In genomic region chr17:27791556-27791955, GRCm38 (mm10) we compare ENCODE assay signal across 18 mouse cellular contexts. TPM values are rescaled to one million over a fixed set of nuclear protein-coding genes. Genes with fewer than 3 reads are reported as not detected.
A peak's percentile ranks its signal among the peaks of the same experiment; 100 is the strongest.
DNase-seq lines count a peak whose midpoint lies in the region; ATAC-seq and TF ChIP-seq lines count a peak whose summit lies in the region.
"Had no signal": no experiment of that assay in that cellular context is flagged by ENCODE, and none has a peak within 500 bp of the region (broad histone marks: within the 10 kb centered on the region; RNA-seq: fewer than 3 reads in every experiment).

No protein-coding gene starts in this region.

- TF ChIP-seq POLR2A in liver, adult 2 months (IDR thresholded peaks at IDR 0.05; ENCODE audit: extremely low read depth, insufficient read depth, low read length) = no peak

- whole genome bisulfite sequencing in kidney, embryonic 16.5 days = 70% methylated on average over 2 of the region's 2 CpGs
- 28% methylated on average over 2 of the region's 2 CpGs for WGBS in liver, adult 2 months
- WGBS in liver, embryonic 11.5 days = 90% methylated on average over 2 of the region's 2 CpGs
- WGBS in heart, embryonic 10.5 days = 84% methylated on average over 2 of the region's 2 CpGs

- H3K79me2 ChIP-seq in liver, adult 2 months (ENCODE audit: control insufficient read depth, insufficient read depth, low read length) = peaks cover 64% of the 10 kb centered on the region

- peaks cover 2% of the 10 kb centered on the region; the same call in 1 of the 2 replicates for H3K36me3 ChIP-seq in kidney, embryonic 16.5 days (ENCODE audit: insufficient read depth, low read length)
- no peaks in the 10 kb centered on the region for H3K36me3 ChIP-seq in liver, adult 2 months (ENCODE audit: control insufficient read depth, insufficient read depth, low read length)
- H3K36me3 ChIP-seq in liver, embryonic 11.5 days (ENCODE audit: control insufficient read depth, insufficient read depth, low read length) = no peaks in the 10 kb centered on the region; the same call in 1 of the 2 replicates
- H3K36me3 ChIP-seq in heart, embryonic 10.5 days = peaks cover 15% of the 10 kb centered on the region

- peaks cover 2% of the 10 kb centered on the region for H3K4me1 ChIP-seq in kidney, embryonic 16.5 days (ENCODE audit: insufficient read depth, low read length)
- peaks cover 57% of the 10 kb centered on the region for H3K4me1 ChIP-seq in liver, adult 2 months (ENCODE audit: control insufficient read depth, insufficient read depth, low read length)
- peaks cover 2% of the 10 kb centered on the region for H3K4me1 ChIP-seq in liver, embryonic 11.5 days (replicated peaks; ENCODE audit: control insufficient read depth, insufficient read depth, low read length)
- H3K4me1 ChIP-seq in heart, embryonic 10.5 days = peaks cover 17% of the 10 kb centered on the region

- ATAC-seq in kidney, embryonic 16.5 days (ENCODE audit: low FRiP score, low TSS enrichment) = no peak
- no peak for ATAC-seq in liver, embryonic 11.5 days (replicated peaks; ENCODE audit: low FRiP score)
- no peak for ATAC-seq in inflammation-experienced regulatory T-cells, adult 6 months
- ATAC-seq: forebrain, postnatal 0 days had no signal

- H3K27ac ChIP-seq in kidney, embryonic 16.5 days (ENCODE audit: low read length) = no peak overlapping the region
- peak overlapping the region; percentile 93 for H3K27ac ChIP-seq in liver, adult 2 months (replicated peaks; ENCODE audit: insufficient read depth, low read depth, low read length)
- H3K27ac ChIP-seq in liver, embryonic 11.5 days (ENCODE audit: low read depth, low read length) = no peak overlapping the region
- no peak overlapping the region for H3K27ac ChIP-seq in heart, embryonic 10.5 days
- H3K27ac ChIP-seq: embryonic facial prominence, embryonic 12.5 days; heart, adult 2 months; hindbrain, embryonic 10.5 days had no signal

- H3K4me3 ChIP-seq in kidney, embryonic 16.5 days (ENCODE audit: low read length) = no peak overlapping the region
- H3K4me3 ChIP-seq in liver, adult 2 months (ENCODE audit: insufficient read depth, low read depth, low read length) = no peak overlapping the region
- no peak overlapping the region for H3K4me3 ChIP-seq in liver, embryonic 11.5 days (ENCODE audit: low read depth, low read length)
- H3K4me3 ChIP-seq in heart, embryonic 10.5 days = no peak overlapping the region
- H3K4me3 ChIP-seq: embryonic facial prominence, embryonic 12.5 days; heart, adult 2 months; heart, embryonic 12.5 days; hindbrain, embryonic 10.5 days had no signal

- H3K4me2 ChIP-seq in kidney, embryonic 16.5 days (replicated peaks; ENCODE audit: low read depth, low read length) = no peak overlapping the region
- H3K4me2 ChIP-seq in liver, embryonic 11.5 days = no peak overlapping the region
- H3K4me2 ChIP-seq: embryonic facial prominence, embryonic 12.5 days; heart, embryonic 12.5 days had no signal

- no peaks in the 10 kb centered on the region for H3K9me3 ChIP-seq in kidney, embryonic 16.5 days (ENCODE audit: low read length)
- no peaks in the 10 kb centered on the region for H3K9me3 ChIP-seq in liver, embryonic 11.5 days (ENCODE audit: control insufficient read depth, low read length)
- H3K9me3 ChIP-seq in heart, embryonic 10.5 days = no peaks in the 10 kb centered on the region
- H3K9me3 ChIP-seq: embryonic facial prominence, embryonic 12.5 days; heart, embryonic 12.5 days; hindbrain, embryonic 10.5 days had no signal

- no peak overlapping the region for H3K9ac ChIP-seq in kidney, embryonic 16.5 days (replicated peaks; ENCODE audit: low read length)
- H3K9ac ChIP-seq in liver, adult 2 months (ENCODE audit: low read depth, low read length) = no peak overlapping the region
- H3K9ac ChIP-seq in liver, embryonic 11.5 days (ENCODE audit: low read depth, low read length) = no peak overlapping the region
- H3K9ac ChIP-seq: embryonic facial prominence, embryonic 12.5 days; forebrain, postnatal 0 days; heart, embryonic 12.5 days had no signal

- peak; percentile 74 for DNase-seq in kidney, adult 11 months
- DNase-seq in liver, adult 2 months (ENCODE audit: extremely low read depth, low read depth, low spot score) = peak; percentile 91
- no peak for DNase-seq in liver, embryonic 11.5 days (ENCODE audit: low spot score)
- peak; percentile 79 for DNase-seq in kidney, adult 9 months
- DNase-seq in kidney, postnatal 36 days = peak; percentile 69 to 79
- no peak for DNase-seq in heart, embryonic 10.5 days (ENCODE audit: low spot score)
- DNase-seq: adrenal gland, postnatal 14 days; cerebellum, adult 11-12 months; cerebellum, adult 9-10 months; cerebellum, postnatal 25 days; forebrain, postnatal 0 days; gastrocnemius, postnatal 14 days; heart, adult 2 months had no signal

- no peaks in the 10 kb centered on the region for H3K27me3 ChIP-seq in kidney, embryonic 16.5 days (ENCODE audit: insufficient read depth, low read length)
- H3K27me3 ChIP-seq in liver, adult 2 months (ENCODE audit: control insufficient read depth, insufficient read depth, low read length) = no peaks in the 10 kb centered on the region
- H3K27me3 ChIP-seq in liver, embryonic 11.5 days (replicated peaks; ENCODE audit: control insufficient read depth, insufficient read depth, low read length) = no peaks in the 10 kb centered on the region
- no peaks in the 10 kb centered on the region for H3K27me3 ChIP-seq in heart, embryonic 10.5 days (ENCODE audit: insufficient read depth, poor library complexity, severe bottlenecking)
- H3K27me3 ChIP-seq: embryonic facial prominence, embryonic 12.5 days; heart, embryonic 12.5 days had no signal

- no peak for TF ChIP-seq CTCF in liver, adult 2 months (IDR thresholded peaks at IDR 0.05; ENCODE audit: low read depth, low read length)

RNA-seq across cellular contexts. Expression of gene D17Wsu92e, which starts 28.9 kb away (rescaled TPM):
- polyA plus RNA-seq in kidney, embryonic 16.5 days (2015; fragmentation: Nextera tagmentation; extraction: Ambion mirVana) = 18.8 and 19.4 TPM in 2 replicates
- total RNA-seq in liver, adult 2 months (2014; rRNA removed) = 93.0 and 117 TPM in 2 replicates
- polyA plus RNA-seq in liver, adult 2 months (2012; rRNA removed) = 159 and 178 TPM in 2 replicates
- polyA plus RNA-seq in liver, embryonic 11.5 days (2014; fragmentation: Nextera tagmentation; extraction: Ambion mirVana) = 19.2 and 22.7 TPM in 2 replicates
- 10 to 100 TPM; 12.0 to 15.9 (median 14.3) TPM for polyA plus RNA-seq in inflammation-experienced regulatory T-cells, adult 6 months (2017; shearing (Covaris generic))
- polyA plus RNA-seq in heart, embryonic 10.5 days (2016; fragmentation: Nextera tagmentation; extraction: Ambion mirVana) = 11.9 and 17.2 TPM in 2 replicates

RNA-seq across cellular contexts. Expression of gene Snrpc, which starts 46.4 kb away (rescaled TPM):
- 286 and 293 TPM in 2 replicates for polyA plus RNA-seq in kidney, embryonic 16.5 days (2015; fragmentation: Nextera tagmentation; extraction: Ambion mirVana)
- total RNA-seq in liver, adult 2 months (2014; rRNA removed) = 24.4 and 27.1 TPM in 2 replicates
- 42.2 and 49.6 TPM in 2 replicates for polyA plus RNA-seq in liver, adult 2 months (2012; rRNA removed)
- polyA plus RNA-seq in liver, embryonic 11.5 days (2014; fragmentation: Nextera tagmentation; extraction: Ambion mirVana) = 305 and 315 TPM in 2 replicates
- polyA plus RNA-seq in inflammation-experienced regulatory T-cells, adult 6 months (2017; shearing (Covaris generic)) = 100 to 1,000 TPM in 1 of 3 experiments, 10 to 100 TPM in 2; 83.3 to 136 (median 92.9) TPM
- 266 and 331 TPM in 2 replicates for polyA plus RNA-seq in heart, embryonic 10.5 days (2016; fragmentation: Nextera tagmentation; extraction: Ambion mirVana)

Comparison
In these comparisons a context has a peak if more than half of its experiments do, and no peak if none do; other contexts are left out.
1. DNase-seq: peak in kidney, adult 11 months (single experiment), liver, adult 2 months (single experiment), kidney, adult 9 months (single experiment) and kidney, postnatal 36 days (2 of 2); none in liver, embryonic 11.5 days (single experiment) and heart, embryonic 10.5 days (single experiment).